Mouse (Mus musculus) kidney, postnatal 10 days (tissue): Measurements from ENCODE around the gene Irf2.

Source experiments
- DNase-seq: peaks from one replicate; pipeline ENCODE4 v3.0.0; 2021; ENCODE audit warnings: mixed read lengths

Irf2 gene

GRCm38 (mm10) chr8:46844974-46845774 is 105.6 kb downstream of the Irf2 start:
- DNase-seq = peak; percentile 71

DNA sequence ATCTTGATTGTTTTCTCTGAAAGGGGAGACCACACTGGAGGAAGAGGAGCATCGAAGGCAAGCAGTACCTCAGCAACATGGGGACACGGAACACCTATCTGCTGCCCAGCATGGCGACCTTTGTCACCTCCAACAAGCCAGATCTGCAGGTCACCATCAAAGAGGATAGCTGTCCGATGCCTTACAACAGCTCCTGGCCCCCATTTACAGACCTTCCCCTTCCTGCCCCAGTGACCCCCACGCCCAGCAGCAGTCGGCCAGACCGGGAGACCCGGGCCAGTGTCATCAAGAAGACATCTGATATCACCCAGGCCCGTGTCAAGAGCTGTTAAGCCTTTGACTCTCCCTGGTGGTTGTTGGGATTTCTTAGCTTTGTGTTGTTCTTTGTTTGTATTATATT is 106.4 kb downstream of the Irf2 start:
- no peak for DNase-seq

GRCm38 (mm10) chr8:46846893-46847292 is 107.4 kb downstream of the Irf2 start:
- DNase-seq = no peak

- DNase-seq = no peak
Measured at GRCm38 (mm10) chr8:46848011-46848641, 108.6 kb downstream of the Irf2 start.

DNA sequence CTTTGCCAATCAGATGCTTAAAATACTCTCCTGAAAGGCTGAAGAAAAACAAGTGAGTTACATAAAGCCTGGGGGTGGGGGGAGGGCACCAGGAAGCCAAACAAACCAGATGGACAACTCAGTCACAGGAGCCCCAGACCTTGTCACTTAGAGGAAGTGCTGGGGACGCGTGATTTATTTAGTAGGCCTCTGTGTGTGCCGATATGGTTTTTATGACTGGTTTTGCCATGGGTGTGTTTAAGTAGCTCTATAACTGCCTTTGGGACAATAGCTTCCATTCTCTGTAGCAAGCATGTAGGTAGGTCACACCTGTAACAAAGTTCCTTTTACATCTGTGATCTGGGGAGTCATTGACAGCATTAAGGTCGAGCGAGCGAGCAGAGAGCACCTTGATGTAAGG is 109.4 kb downstream of the Irf2 start:
- DNase-seq = no peak

DNA sequence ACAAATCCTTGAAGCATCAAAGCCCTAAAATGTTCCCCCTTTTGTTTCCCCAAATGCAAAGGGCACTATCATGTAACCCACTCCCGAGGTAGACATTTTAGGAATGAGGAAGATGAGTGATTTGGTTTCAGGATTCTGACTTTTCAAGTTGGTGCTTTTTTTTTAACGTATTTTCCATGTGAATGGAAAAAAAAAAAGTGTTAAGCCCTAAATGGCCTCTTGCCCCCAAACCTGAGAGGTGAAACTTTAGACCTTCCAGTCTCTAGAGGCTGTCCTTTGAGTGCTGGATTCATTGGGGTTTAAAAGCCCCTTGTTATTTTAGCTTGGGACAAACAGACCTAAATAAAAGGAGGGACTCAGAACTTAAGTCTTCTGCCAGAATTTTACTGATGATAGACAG is 109.9 kb downstream of the Irf2 start:
- no peak for DNase-seq

GRCm38 (mm10) chr8:46850258-46850897 is 110.8 kb downstream of the Irf2 start:
- DNase-seq = no peak

DNA sequence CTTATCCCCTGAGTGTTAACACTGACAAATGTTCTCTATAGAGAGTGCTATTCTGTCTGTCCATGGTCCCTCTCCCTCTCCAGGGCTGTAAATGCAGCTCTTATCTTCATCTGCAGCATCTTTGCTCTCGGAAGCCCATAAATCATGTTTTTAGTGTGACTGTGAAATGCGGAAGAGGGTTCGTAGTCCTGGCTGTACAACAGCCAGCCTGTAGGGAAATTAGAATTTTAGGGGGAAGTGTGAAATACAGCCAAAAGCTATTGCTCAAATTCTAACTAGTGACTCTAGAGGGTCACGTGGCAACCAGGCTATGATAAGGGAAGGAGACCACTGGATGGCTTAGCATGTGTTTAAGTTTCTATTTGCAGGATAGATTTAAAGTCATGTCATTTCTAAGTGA is 112.0 kb downstream of the Irf2 start:
- DNase-seq = peak; percentile 44

DNA sequence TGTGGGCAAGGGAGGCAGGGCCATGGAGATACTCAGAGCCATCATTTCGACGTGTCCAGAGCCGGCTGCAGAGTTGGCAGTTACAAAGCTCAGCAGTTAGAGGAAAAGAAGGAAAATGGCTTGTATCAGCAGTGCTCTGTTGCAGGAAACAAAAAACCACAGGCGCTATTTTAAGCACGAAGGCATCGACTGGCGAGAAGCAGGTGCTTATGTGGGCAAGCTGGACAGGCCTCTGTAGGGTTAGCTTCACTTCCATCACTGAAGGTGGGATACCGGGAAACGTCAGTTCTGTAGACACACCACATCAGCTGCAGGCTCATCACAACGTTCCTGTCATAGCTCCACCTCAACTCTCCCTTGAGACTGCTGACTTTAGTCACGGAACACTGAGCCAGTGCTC is 112.8 kb downstream of the Irf2 start:
- no peak for DNase-seq

GRCm38 (mm10) chr8:46859164-46859846 is 119.8 kb downstream of the Irf2 start:
- peak; percentile 34 for DNase-seq

DNA sequence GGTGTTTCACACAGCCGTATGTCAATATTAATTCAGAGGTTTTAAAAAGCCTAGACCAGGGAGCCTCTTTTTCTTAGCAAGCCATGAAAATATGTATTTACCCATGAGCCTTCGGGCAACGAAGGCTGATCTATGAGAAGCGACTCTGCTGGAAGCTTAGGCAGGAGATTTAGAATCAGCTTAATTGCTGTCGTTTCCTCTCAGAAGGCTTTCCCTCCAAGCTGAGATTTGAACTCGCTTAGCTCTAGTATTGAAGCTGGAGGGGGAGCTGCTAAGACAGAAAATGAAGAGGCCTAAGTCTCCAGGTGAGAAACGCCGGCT is 120.3 kb downstream of the Irf2 start:
- no peak for DNase-seq

GRCm38 (mm10) chr8:46862508-46862907 is 123.0 kb downstream of the Irf2 start:
- DNase-seq = no peak

DNA sequence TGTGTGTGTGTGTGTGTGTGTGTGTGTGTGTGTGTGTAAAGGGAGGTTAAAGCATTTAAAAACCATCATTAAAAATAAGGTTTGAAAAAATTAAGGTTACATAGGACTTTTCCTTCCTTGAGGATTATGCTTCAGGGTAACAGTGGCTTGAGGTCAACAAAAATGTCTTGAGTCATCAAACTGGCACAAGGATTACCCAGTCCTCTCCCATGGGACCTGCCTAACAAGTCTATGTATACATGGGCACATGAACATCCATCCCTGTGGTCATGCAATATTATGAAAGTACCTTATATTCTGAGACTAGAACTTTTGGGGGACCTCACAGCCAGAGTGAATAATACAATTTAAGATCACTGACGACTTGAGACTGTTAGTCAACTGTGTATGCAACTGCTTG is 125.9 kb downstream of the Irf2 start:
- DNase-seq = no peak

DNA sequence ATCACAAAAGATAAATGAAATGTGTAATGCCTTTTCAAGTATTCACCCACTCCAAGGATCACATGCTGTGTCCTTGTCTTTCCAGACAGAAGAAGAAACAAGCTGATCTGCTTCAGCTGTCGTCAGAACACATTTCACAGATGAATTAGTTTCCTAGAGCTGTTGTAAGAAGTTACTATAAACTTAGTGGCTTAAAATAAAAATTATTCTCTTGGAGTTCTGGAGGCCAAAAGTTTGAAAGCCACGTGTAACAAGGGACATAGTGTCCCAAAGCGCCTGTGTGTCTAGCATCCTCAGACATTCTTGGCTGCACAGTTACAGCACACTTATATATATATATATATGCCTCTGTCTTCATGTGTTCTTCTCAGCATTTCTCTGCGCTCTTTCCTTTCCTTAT is 127.9 kb downstream of the Irf2 start:
- DNase-seq = no peak

DNA sequence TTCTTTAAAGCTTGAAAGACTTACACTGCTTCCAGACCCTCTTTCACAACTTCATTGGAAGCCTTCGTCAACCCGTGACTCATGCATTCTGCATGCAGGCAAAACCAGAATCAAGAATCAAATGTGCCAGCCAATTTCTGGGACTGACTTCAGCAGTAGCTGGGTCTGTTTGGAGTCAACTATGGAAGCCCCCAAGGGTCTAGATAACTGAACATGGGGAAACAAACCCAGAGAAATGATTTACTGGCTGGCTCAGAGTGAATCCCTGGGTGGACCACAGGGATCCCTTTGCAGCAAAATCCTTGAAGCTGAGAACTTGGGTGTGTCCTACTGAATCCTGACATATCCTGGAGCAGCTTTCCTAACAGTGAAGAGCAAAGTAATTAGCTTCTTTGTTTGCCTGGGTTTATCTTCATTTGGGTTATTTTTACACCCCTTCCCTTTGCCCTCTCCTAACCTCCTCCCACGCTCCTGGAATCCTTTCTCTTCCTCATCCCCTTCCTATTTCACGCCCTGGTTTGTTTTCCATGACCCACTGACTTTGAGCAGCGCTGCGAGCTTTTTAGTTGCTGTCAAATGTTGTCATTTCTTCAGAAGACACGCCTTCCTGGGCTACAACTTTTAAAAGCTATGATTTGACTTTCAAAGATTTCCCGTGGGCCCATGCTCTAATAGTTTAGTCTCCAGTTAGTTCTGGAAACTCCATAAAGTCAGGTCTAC is 129.0 kb downstream of the Irf2 start:
- DNase-seq = no peak

DNA sequence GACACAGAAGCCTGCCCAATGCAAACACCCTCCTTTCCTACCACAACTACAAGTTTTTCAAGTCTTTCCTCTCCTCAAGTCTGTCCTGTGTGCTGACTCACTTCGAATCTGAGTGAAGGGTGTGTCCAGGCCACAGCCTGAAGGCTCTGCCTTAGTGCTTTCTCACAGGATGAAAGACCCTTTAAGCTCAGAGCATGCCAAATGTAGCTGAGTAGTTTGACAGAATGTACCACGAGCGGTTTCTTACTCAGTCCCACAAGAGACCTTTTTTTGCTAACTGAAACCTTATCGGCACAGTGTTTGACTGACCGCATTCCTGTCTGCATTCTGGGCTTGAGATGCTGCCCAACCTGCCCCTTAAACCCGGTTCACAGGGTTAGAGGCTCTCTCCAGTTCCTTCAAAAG is 130.0 kb downstream of the Irf2 start:
- DNase-seq = no peak

- no peak for DNase-seq
Measured at GRCm38 (mm10) chr8:46871086-46871485, 131.6 kb downstream of the Irf2 start.

- DNase-seq = no peak
Measured at GRCm38 (mm10) chr8:46875615-46876293, 136.2 kb downstream of the Irf2 start.

- DNase-seq = no peak
Measured at GRCm38 (mm10) chr8:46881348-46881747, 141.8 kb downstream of the Irf2 start.

GRCm38 (mm10) chr8:46881755-46882419 is 142.4 kb downstream of the Irf2 start:
- no peak for DNase-seq

DNA sequence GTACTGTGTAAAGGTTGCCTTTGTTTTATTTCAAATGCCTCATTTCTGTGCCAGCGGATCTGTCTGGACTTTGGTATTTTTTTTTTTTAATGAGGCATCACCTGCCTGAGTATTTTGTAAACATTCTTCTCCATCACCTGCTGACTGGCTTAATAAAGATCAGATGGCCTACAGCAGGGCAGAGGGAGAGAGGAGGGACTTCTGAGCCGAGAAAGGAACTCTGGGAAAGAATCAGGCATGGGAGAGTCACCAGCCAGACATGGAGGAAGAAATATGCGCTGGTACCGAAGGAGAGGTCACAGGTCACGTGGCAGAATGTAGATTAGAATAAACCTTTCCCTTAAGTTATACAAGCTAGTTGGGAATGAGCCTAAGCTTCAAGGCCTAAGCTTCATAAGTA is 143.2 kb downstream of the Irf2 start:
- no peak for DNase-seq
